Mouse (Mus musculus): ENCODE results near the gene Msi2. TPM values are rescaled to one million over a fixed set of nuclear protein-coding genes. Genes with fewer than 3 reads are reported as not detected.

Msi2 gene
- polyA plus RNA-seq, 1 experiment: 21.9 TPM

GRCm38 (mm10) chr11:88542817-88543216, 175.5 kb downstream of the Msi2 start:
- no peak overlapping the region for H3K27ac ChIP-seq (ENCODE audit: control insufficient read depth, insufficient read depth, low read depth, low read length, poor library complexity)
- WGBS: 78% methylated on average over 3 of the region's 3 CpGs
- TF ChIP-seq CTCF (IDR thresholded peaks at IDR 0.05; ENCODE audit: control insufficient read depth, insufficient read depth, low read length) (no peak), POLR2A (IDR thresholded peaks at IDR 0.05; ENCODE audit: borderline replicate concordance, control insufficient read depth, low read depth, low read length) (no peak)
- no peak overlapping the region for H3K4me3 ChIP-seq (replicated peaks; ENCODE audit: control insufficient read depth, low read depth, low read length)
- H3K4me1 ChIP-seq (ENCODE audit: control insufficient read depth, insufficient read depth, low read length): no peaks in the 10 kb centered on the region

GRCm38 (mm10) chr11:88541666-88542639, 176.4 kb downstream of the Msi2 start:
- Histone ChIP-seq H3K27ac (ENCODE audit: control insufficient read depth, insufficient read depth, low read depth, low read length, poor library complexity) (no peak overlapping the region), H3K4me3 (replicated peaks; ENCODE audit: control insufficient read depth, low read depth, low read length) (no peak overlapping the region), H3K4me1 (ENCODE audit: control insufficient read depth, insufficient read depth, low read length) (no peaks in the 10 kb centered on the region)
- TF ChIP-seq POLR2A (IDR thresholded peaks at IDR 0.05; ENCODE audit: borderline replicate concordance, control insufficient read depth, low read depth, low read length): no peak
- no peak for TF ChIP-seq CTCF (IDR thresholded peaks at IDR 0.05; ENCODE audit: control insufficient read depth, insufficient read depth, low read length)
- 75% methylated on average over 15 of the region's 15 CpGs for WGBS

GRCm38 (mm10) chr11:88539637-88540478, 178.5 kb downstream of the Msi2 start:
- Histone ChIP-seq H3K27ac (ENCODE audit: control insufficient read depth, insufficient read depth, low read depth, low read length, poor library complexity) (no peak overlapping the region), H3K4me1 (ENCODE audit: control insufficient read depth, insufficient read depth, low read length) (no peaks in the 10 kb centered on the region), H3K4me3 (replicated peaks; ENCODE audit: control insufficient read depth, low read depth, low read length) (no peak overlapping the region)
- no peak for TF ChIP-seq POLR2A (IDR thresholded peaks at IDR 0.05; ENCODE audit: borderline replicate concordance, control insufficient read depth, low read depth, low read length)
- no peak for TF ChIP-seq CTCF (IDR thresholded peaks at IDR 0.05; ENCODE audit: control insufficient read depth, insufficient read depth, low read length)
- 79% methylated on average over 8 of the region's 8 CpGs for WGBS

GRCm38 (mm10) chr11:88538710-88539340, 179.5 kb downstream of the Msi2 start:
- no peak overlapping the region for H3K4me3 ChIP-seq (replicated peaks; ENCODE audit: control insufficient read depth, low read depth, low read length)
- 90% methylated on average over 13 of the region's 13 CpGs for whole genome bisulfite sequencing
- H3K27ac ChIP-seq (ENCODE audit: control insufficient read depth, insufficient read depth, low read depth, low read length, poor library complexity): no peak overlapping the region
- H3K4me1 ChIP-seq (ENCODE audit: control insufficient read depth, insufficient read depth, low read length): no peaks in the 10 kb centered on the region
- TF ChIP-seq CTCF (IDR thresholded peaks at IDR 0.05; ENCODE audit: control insufficient read depth, insufficient read depth, low read length): no peak
- no peak for TF ChIP-seq POLR2A (IDR thresholded peaks at IDR 0.05; ENCODE audit: borderline replicate concordance, control insufficient read depth, low read depth, low read length)

GRCm38 (mm10) chr11:88537344-88537743, 181.0 kb downstream of the Msi2 start:
- no peaks in the 10 kb centered on the region; the same call in 1 of the 2 replicates for H3K4me1 ChIP-seq (ENCODE audit: control insufficient read depth, insufficient read depth, low read length)
- H3K27ac ChIP-seq (ENCODE audit: control insufficient read depth, insufficient read depth, low read depth, low read length, poor library complexity): no peak overlapping the region
- TF ChIP-seq CTCF (IDR thresholded peaks at IDR 0.05; ENCODE audit: control insufficient read depth, insufficient read depth, low read length) (no peak), POLR2A (IDR thresholded peaks at IDR 0.05; ENCODE audit: borderline replicate concordance, control insufficient read depth, low read depth, low read length) (no peak)
- H3K4me3 ChIP-seq (replicated peaks; ENCODE audit: control insufficient read depth, low read depth, low read length): no peak overlapping the region
- 87% methylated on average over 7 of the region's 7 CpGs for WGBS

- no peak overlapping the region for H3K27ac ChIP-seq (ENCODE audit: control insufficient read depth, insufficient read depth, low read depth, low read length, poor library complexity)
- TF ChIP-seq CTCF (IDR thresholded peaks at IDR 0.05; ENCODE audit: control insufficient read depth, insufficient read depth, low read length): no peak
- no peak for TF ChIP-seq POLR2A (IDR thresholded peaks at IDR 0.05; ENCODE audit: borderline replicate concordance, control insufficient read depth, low read depth, low read length)
- WGBS: 84% methylated on average over 2 of the region's 2 CpGs
- H3K4me3 ChIP-seq (replicated peaks; ENCODE audit: control insufficient read depth, low read depth, low read length): no peak overlapping the region
- H3K4me1 ChIP-seq (ENCODE audit: control insufficient read depth, insufficient read depth, low read length): no peaks in the 10 kb centered on the region; the same call in 1 of the 2 replicates
These were observed 181.5 kb downstream of the Msi2 start for GRCm38 (mm10) chr11:88536861-88537260.

- no peak overlapping the region for H3K4me3 ChIP-seq (replicated peaks; ENCODE audit: control insufficient read depth, low read depth, low read length)
- H3K4me1 ChIP-seq (ENCODE audit: control insufficient read depth, insufficient read depth, low read length): no peaks in the 10 kb centered on the region; the same call in none of the 2 replicates
- no peak overlapping the region for H3K27ac ChIP-seq (ENCODE audit: control insufficient read depth, insufficient read depth, low read depth, low read length, poor library complexity)
- TF ChIP-seq POLR2A (IDR thresholded peaks at IDR 0.05; ENCODE audit: borderline replicate concordance, control insufficient read depth, low read depth, low read length): no peak
- TF ChIP-seq CTCF (IDR thresholded peaks at IDR 0.05; ENCODE audit: control insufficient read depth, insufficient read depth, low read length): no peak
- WGBS: 90% methylated on average over 11 of the region's 11 CpGs
These were observed 183.9 kb downstream of the Msi2 start for GRCm38 (mm10) chr11:88534331-88534929.
